Mouse (Mus musculus) limb, embryonic 14.5 days (tissue): ENCODE measurements around the gene Bcr. TPM values are rescaled to one million over a fixed set of nuclear protein-coding genes. Genes with fewer than 3 reads are reported as not detected.

Experiments used
- ATAC-seq: fragments of 200-750 bp; cut with Nextera tagmentation; 2 replicates; pipeline ENCODE4 v1.8.0; 2017; ENCODE audit warnings: low read depth, moderate number of reproducible peaks, moderate TSS enrichment; ENCODE audit not compliant: low FRiP score
- DNase-seq: peaks from one replicate; pipeline ENCODE4 v3.0.0-alpha.2; 2015; ENCODE audit warnings: low spot score
- H3K27ac ChIP-seq: fragments of 300-500 bp; sonication (generic); replicated peaks from 2 replicates; pipeline ENCODE4 v1.5.1; 2014; ENCODE audit warnings: low read depth, mild to moderate bottlenecking, low read length, moderate library complexity, mixed read lengths
- H3K27me3 ChIP-seq: fragments of 300-500 bp; sonication (generic); 2 replicates; pipeline ENCODE4 v1.6.1; 2014; ENCODE audit warnings: low read length, mixed read lengths; ENCODE audit not compliant: control insufficient read depth, insufficient read depth
- H3K36me3 ChIP-seq: fragments of 300-500 bp; sonication (generic); 2 replicates; pipeline ENCODE4 v1.6.1; 2014; ENCODE audit warnings: mild to moderate bottlenecking, low read length, moderate library complexity, mixed read lengths; ENCODE audit not compliant: control insufficient read depth, insufficient read depth
- H3K4me1 ChIP-seq: fragments of 300-500 bp; sonication (generic); 2 replicates; pipeline ENCODE4 v1.6.1; 2014; ENCODE audit warnings: antibody characterized with exemption, low read length, mixed read lengths; ENCODE audit not compliant: control insufficient read depth, insufficient read depth
- H3K4me2 ChIP-seq: fragments of 300-500 bp; sonication (generic); replicated peaks from 2 replicates; pipeline ENCODE4 v1.6.1; 2014; ENCODE audit warnings: low read depth, mild to moderate bottlenecking, low read length, moderate library complexity; ENCODE audit not compliant: severe bottlenecking
- H3K4me3 ChIP-seq: fragments of 300-500 bp; sonication (generic); replicated peaks from 2 replicates; pipeline ENCODE4 v1.5.1; 2014; ENCODE audit warnings: low read length
- H3K9ac ChIP-seq: fragments of 300-500 bp; sonication (generic); 2 replicates; pipeline ENCODE4 v1.6.1; 2014; ENCODE audit warnings: mild to moderate bottlenecking, low read depth, low read length, moderate library complexity; ENCODE audit not compliant: severe bottlenecking
- H3K9me3 ChIP-seq: fragments of 300-500 bp; sonication (generic); 2 replicates; pipeline ENCODE4 v1.6.1; 2016; ENCODE audit warnings: low read length; ENCODE audit not compliant: control insufficient read depth
- POLR2A ChIP-seq: fragments of 200-500 bp; IDR thresholded peaks from 2 replicates; pipeline ENCODE4 v1.8.0; 2012; ENCODE audit warnings: inconsistent platforms, mild to moderate bottlenecking, moderate library complexity, borderline replicate concordance; ENCODE audit not compliant: insufficient read depth, insufficient read length; ENCODE audit errors: extremely low read depth
- WGBS: fragments of 180-500 bp; shearing (Covaris S2); extraction: QIAGEN DNeasy Blood & Tissue Kit; methylation state at CpG from one replicate; pipeline ENCODE4 v1.1.7; 2014; 5-methylcytosine and 5-hydroxymethylcytosine counted together
- polyA plus RNA-seq, 2 experiments: library from polyadenylated mRNA; depleted of rRNA in 1 of 2; stranded (reverse) in 1 of 2; unstranded in 1 of 2; fragments of >200 nt; fragmentation: Nextera tagmentation in 1 of 2; extraction: Ambion mirVana in 1 of 2; gene quantifications; 2 replicates each; pipeline versions ENCODE4 v1.2.1 to v1.2.3; 2012 to 2014

Bcr gene
- polyA plus RNA-seq, 2 experiments = 10.0 to 26.8 TPM

GRCm38 (mm10) chr10:75210841-75211240 is 150.4 kb downstream of the Bcr start:
- TF ChIP-seq POLR2A = no peak
- Histone ChIP-seq H3K4me3 (no peak overlapping the region), H3K4me2 (no peak overlapping the region), H3K27ac (no peak overlapping the region), H3K27me3 (no peaks in the 10 kb centered on the region), H3K36me3 (0 out of 2 replicates have a peak, but pooled peaks cover 3% of the 10 kb centered on the region), H3K9me3 (no peaks in the 10 kb centered on the region), H3K9ac (no peak overlapping the region), H3K4me1 (peaks cover 6% of the 10 kb centered on the region; the same call in 1 of the 2 replicates)
- 88% methylated on average over 3 of the region's 3 CpGs for WGBS
- ATAC-seq = no peak
- DNase-seq = no peak

DNA sequence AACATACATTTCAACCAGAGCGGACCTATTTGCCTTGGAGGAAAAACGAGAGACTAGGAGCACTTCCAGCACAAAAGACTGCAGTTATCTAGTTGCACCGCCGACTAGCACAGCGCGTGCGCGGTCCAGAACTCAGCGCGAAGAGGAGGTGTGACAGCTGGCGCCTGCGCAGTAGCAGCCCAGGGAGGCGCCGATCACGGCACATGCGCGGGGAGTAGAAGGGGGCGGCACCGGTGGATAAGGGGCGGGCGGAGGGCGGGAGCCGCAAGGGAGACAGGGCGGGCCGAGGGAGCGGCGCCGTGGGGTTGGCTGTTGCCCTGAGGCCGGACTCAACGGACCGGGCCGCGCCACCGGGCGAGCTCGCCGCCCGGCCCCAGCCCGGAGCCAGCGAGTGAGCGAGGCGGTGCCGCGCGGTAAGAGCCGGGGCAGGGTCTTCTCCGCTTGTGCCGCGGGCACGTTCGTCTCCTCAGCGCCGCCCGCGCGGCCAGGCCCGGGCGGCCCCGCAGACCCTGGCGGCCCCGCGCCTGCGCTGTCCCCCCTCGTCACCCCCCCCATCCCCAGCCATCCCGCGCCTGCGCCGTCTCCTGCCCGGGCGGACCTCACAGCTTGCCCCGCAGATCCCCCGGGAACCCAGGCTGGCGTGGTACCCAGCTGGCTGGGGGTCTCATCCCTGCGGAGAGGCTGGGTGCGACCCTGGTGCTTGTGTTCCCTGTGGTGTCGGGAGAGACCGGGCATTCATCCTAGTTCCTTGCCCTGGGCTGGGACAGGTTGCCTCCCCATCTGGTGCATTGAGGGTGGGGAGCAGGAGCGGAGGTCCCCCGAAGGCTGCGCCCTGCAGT is 151.6 kb downstream of the Bcr start, which contains the start of gene Specc1l:
Specc1l (plus strand) TSS at position 267 of the 839 bp plus-strand sequence.
- peak; percentile 96 for DNase-seq

GRCm38 (mm10) chr10:75212981-75213380 is 152.6 kb downstream of the Bcr start:
- 0 out of 2 replicates have a peak, but pooled peaks cover 3% of the 10 kb centered on the region for H3K36me3 ChIP-seq

More for the DNA sequence above, 151.6 kb downstream of the Bcr start, which contains the start of gene Specc1l:
- Histone ChIP-seq H3K4me1 (peaks cover 6% of the 10 kb centered on the region; the same call in 1 of the 2 replicates), H3K9me3 (no peaks in the 10 kb centered on the region), H3K27me3 (no peaks in the 10 kb centered on the region), H3K4me2 (peak within 1 kb of the TSS; percentile 66), H3K36me3 (0 out of 2 replicates have a peak, but pooled peaks cover 3% of the 10 kb centered on the region), H3K9ac (peak within 1 kb of the TSS; percentile 95), H3K4me3 (peak within 1 kb of the TSS; percentile 81), H3K27ac (peak within 1 kb of the TSS; percentile 98)
- TF ChIP-seq POLR2A = peak; percentile 50; the same call in 1 of the 2 replicates
- ATAC-seq = peak; percentile 99
- WGBS = under 1% methylated on average over 39 of the region's 80 CpGs

DNA sequence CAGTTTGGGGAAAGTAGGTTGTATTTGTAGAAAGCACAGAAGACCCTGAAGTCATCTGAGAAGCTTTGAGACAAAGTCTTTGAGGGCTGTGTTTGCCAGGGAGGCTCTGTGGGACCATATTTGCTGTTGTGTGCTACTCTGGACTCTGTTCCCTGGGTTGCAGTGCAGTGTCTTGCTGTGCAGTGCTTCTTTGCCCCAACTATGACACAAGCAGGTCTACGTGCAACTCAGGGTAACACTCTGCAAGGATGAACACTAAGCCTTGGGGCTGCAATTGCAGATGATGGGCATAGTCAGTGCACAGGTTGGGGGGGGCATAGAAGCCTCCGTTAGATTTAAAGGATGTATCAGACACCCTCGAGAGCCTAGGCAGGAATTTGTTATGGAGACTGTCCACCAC is 160.3 kb downstream of the Bcr start:
- Histone ChIP-seq H3K27ac (no peak overlapping the region), H3K9ac (no peak overlapping the region), H3K4me3 (no peak overlapping the region), H3K4me1 (peaks cover 9% of the 10 kb centered on the region), H3K4me2 (no peak overlapping the region), H3K9me3 (no peaks in the 10 kb centered on the region), H3K27me3 (no peaks in the 10 kb centered on the region), H3K36me3 (no peaks in the 10 kb centered on the region)
- ATAC-seq (no peak), DNase-seq (no peak)
- 88% methylated on average over 3 of the region's 3 CpGs for WGBS
- no peak for TF ChIP-seq POLR2A

More at GRCm38 (mm10) chr10:75212981-75213380, 152.6 kb downstream of the Bcr start:
- Histone ChIP-seq H3K4me3 (peak overlapping the region; percentile 81), H3K9ac (peak overlapping the region; percentile 95), H3K27me3 (no peaks in the 10 kb centered on the region), H3K4me2 (peak overlapping the region; percentile 66), H3K9me3 (no peaks in the 10 kb centered on the region), H3K4me1 (peaks cover 6% of the 10 kb centered on the region; the same call in 1 of the 2 replicates), H3K27ac (no peak overlapping the region)
- TF ChIP-seq POLR2A = no peak
- 48% methylated on average over 7 of the region's 7 CpGs for WGBS
- ATAC-seq = no peak
- no peak for DNase-seq

GRCm38 (mm10) chr10:75221936-75222610 is 161.7 kb downstream of the Bcr start:
- 70% methylated on average over 4 of the region's 4 CpGs for WGBS

More at GRCm38 (mm10) chr10:75221936-75222610, 161.7 kb downstream of the Bcr start:
- H3K9ac ChIP-seq = no peak overlapping the region
- no peak for TF ChIP-seq POLR2A
- H3K4me1 ChIP-seq = peaks cover 9% of the 10 kb centered on the region
- H3K4me3 ChIP-seq = no peak overlapping the region
- no peak for ATAC-seq
- DNase-seq = no peak
- no peak overlapping the region for H3K4me2 ChIP-seq
- no peak overlapping the region for H3K27ac ChIP-seq
- no peaks in the 10 kb centered on the region for H3K36me3 ChIP-seq
- H3K9me3 ChIP-seq = no peaks in the 10 kb centered on the region
- H3K27me3 ChIP-seq = no peaks in the 10 kb centered on the region
